Mouse (Mus musculus) ZHBTc4 (cell line): ENCODE measurements around the gene Stk33.

Experiments used
- DNase-seq: peaks from one replicate; pipeline ENCODE4 v3.0.0-alpha.2; 2011; ENCODE audit warnings: low read depth, low spot score

Stk33 gene

GRCm38 (mm10) chr7:109244776-109245175, 194.1 kb downstream of the Stk33 start:
- no peak for DNase-seq

GRCm38 (mm10) chr7:109241313-109241712, 197.6 kb downstream of the Stk33 start:
- peak; percentile 40 for DNase-seq

DNA sequence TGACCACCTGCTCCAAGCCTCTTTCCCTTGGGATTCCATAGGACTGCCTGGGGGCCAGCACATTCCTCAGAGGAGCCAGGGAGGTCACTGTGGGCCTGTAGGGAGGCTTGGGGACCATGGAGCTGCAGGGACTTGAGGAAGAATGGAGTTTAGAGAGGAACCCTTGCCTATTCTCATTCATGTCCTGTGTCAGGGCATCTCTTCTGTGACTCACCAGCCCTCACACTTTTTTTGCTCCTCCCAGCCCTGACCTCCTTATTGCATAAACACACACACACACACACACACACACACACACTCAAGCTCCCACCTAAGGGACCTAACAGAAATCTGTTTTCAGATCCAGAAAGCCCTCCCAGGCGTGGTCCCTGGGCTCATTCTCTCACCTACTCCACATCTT, 199.5 kb downstream of the Stk33 start:
- no peak for DNase-seq

- no peak for DNase-seq
Measured at GRCm38 (mm10) chr7:109238724-109239123, 200.2 kb downstream of the Stk33 start.

- no peak for DNase-seq
Measured at GRCm38 (mm10) chr7:109234882-109235640, 203.8 kb downstream of the Stk33 start.

- no peak for DNase-seq
Measured at GRCm38 (mm10) chr7:109234476-109234875, 204.4 kb downstream of the Stk33 start.

- no peak for DNase-seq
Measured at GRCm38 (mm10) chr7:109231881-109232321, 207.0 kb downstream of the Stk33 start.

DNA sequence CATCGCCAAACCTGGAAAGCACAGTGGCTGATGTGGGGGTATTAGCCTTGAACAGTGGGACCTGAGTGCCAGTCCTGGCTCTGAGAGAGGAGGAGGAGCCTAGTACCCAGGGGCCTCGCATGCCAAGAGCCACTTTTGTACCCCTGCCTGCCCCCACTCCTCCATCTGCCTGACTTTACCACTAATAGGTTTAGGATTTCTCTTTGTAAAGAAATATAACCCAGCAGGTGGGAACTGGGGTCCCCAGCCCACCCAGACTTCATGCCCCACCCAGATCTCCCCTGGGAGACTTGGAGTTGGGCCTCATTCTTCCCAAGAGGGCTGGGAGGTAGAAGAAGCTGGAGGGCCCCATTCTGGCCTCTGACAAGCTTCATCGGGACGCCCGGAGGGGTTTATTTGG, 207.6 kb downstream of the Stk33 start:
- DNase-seq: no peak

- peak; percentile 87 for DNase-seq
Measured at GRCm38 (mm10) chr7:109230806-109231205, 208.1 kb downstream of the Stk33 start.
